Mouse (Mus musculus): ENCODE measurements around the gene Sln.

DNA sequence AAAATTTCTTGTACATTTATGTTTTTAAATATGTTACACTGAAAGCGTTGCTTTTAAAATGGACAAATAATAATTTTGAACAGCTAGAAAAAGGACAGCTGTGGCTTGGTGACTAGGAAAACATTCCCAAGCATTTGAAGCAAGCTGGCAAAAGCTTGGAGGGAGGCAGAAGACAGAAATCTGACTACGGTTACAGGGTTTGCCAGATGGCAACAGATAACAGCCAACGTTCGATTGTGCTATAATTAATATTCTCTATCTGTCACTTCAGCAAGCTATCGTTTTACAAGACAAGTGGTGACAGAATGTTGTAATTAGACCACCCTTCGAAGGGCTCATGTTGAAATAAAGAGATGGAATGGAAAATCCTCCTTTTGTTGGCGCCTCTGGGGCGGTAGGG lies 1.4 kb upstream of the Sln start:
- no peak for TF ChIP-seq GATA1 (IDR thresholded peaks at IDR 0.05; ENCODE audit: borderline replicate concordance, low read length)
- no peak for TF ChIP-seq FLI1 (IDR thresholded peaks at IDR 0.05; ENCODE audit: low read length)

Measured in megakaryocyte, embryonic 14.5 days (primary cell).